ENCODE assay signal across 10 mouse cellular contexts in the genomic region with DNA sequence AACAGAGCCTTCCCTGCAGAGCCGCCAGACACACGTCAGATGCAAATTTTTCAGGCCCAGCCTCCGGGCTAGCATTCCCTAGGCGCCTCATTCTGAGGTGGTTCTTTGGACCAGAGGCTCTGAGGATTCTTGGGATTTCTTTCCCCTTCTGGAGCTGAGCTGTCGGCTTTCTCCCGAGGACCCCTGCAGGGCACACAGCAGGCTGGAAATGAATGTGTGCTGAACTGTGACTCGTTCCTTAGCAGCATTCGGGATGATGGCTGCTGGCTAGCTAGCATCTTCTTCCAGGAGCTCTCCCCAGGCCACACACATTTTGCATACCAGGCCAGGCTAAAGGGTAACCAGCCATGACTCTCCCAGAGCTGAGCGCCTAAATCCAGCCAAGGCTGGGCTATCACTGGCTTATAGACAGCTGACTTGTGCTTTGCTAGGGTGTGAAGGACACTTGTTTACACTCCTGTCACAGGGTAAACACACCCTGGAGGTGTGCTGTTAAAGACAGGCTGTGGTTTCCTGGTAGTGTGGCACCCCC. TPM values are rescaled to one million over a fixed set of nuclear protein-coding genes. Genes with fewer than 3 reads are reported as not detected.
DNase-seq lines count a peak whose midpoint lies in the region; ATAC-seq and TF ChIP-seq lines count a peak whose summit lies in the region.
"Had no signal": no experiment of that assay in that cellular context is flagged by ENCODE, and none has a peak within 500 bp of the region (broad histone marks: within the 10 kb centered on the region; RNA-seq: fewer than 3 reads in every experiment).

No protein-coding gene starts in this region.

- no peak for DNase-seq in heart, postnatal 4 days
- peak; percentile 40 for DNase-seq in brain, embryonic 14.5 days (ENCODE audit: low read depth)
- no peak for DNase-seq in right cerebral cortex, postnatal 4 days
- DNase-seq in gastrocnemius, postnatal 36 days: no peak
- DNase-seq in adrenal gland, postnatal 14 days: no peak
- DNase-seq: thymus, postnatal 25 days had no signal

- H3K4me1 ChIP-seq in heart, embryonic 12.5 days (replicated peaks): peaks cover 75% of the 10 kb centered on the region
- H3K4me1 ChIP-seq in kidney, embryonic 15.5 days: peaks cover 48% of the 10 kb centered on the region
- H3K4me1 ChIP-seq in neural tube, embryonic 14.5 days (ENCODE audit: control insufficient read depth, insufficient read depth, low read length): no peaks in the 10 kb centered on the region

- TF ChIP-seq POLR2A in brain, embryonic 14.5 days (IDR thresholded peaks at IDR 0.05; ENCODE audit: borderline replicate concordance, extremely low read depth, insufficient read depth, insufficient read length, poor library complexity, severe bottlenecking): no peak

- H3K9me3 ChIP-seq in heart, embryonic 12.5 days (replicated peaks): no peaks in the 10 kb centered on the region
- no peaks in the 10 kb centered on the region for H3K9me3 ChIP-seq in kidney, embryonic 15.5 days (replicated peaks)
- H3K9me3 ChIP-seq in neural tube, embryonic 14.5 days (ENCODE audit: control insufficient read depth, low read length): no peaks in the 10 kb centered on the region

- no peak for TF ChIP-seq CTCF in brain, embryonic 14.5 days (IDR thresholded peaks at IDR 0.05; ENCODE audit: borderline replicate concordance, extremely low read depth, insufficient read depth, insufficient read length)

- intact Hi-C loops in gastrocnemius, postnatal 36 days (cut with DNase I): no loop called here

- no peak overlapping the region for H3K9ac ChIP-seq in heart, embryonic 12.5 days
- no peak overlapping the region for H3K9ac ChIP-seq in kidney, embryonic 15.5 days
- 0 out of 2 replicates have a peak overlapping the region, but pooled peaks have one; percentile 0 for H3K9ac ChIP-seq in neural tube, embryonic 14.5 days (replicated peaks; ENCODE audit: low read depth, low read length)

- 14% methylated on average over 9 of the region's 9 CpGs for WGBS in heart, embryonic 12.5 days
- WGBS in kidney, embryonic 15.5 days: 10% methylated on average over 9 of the region's 9 CpGs
- WGBS in neural tube, embryonic 14.5 days: 3% methylated on average over 9 of the region's 9 CpGs

- no peak for ATAC-seq in heart, embryonic 12.5 days (ENCODE audit: insufficient number of reproducible peaks, low FRiP score)
- peak; percentile 23; the same call in 1 of the 2 replicates for ATAC-seq in kidney, embryonic 15.5 days (replicated peaks; ENCODE audit: low FRiP score)
- peak; percentile 65; the same call in 1 of the 2 replicates for ATAC-seq in neural tube, embryonic 14.5 days (ENCODE audit: low read depth)

- H3K27ac ChIP-seq in heart, embryonic 12.5 days (ENCODE audit: poor library complexity, severe bottlenecking): peak overlapping the region; percentile 79
- H3K27ac ChIP-seq in kidney, embryonic 15.5 days: peak overlapping the region; percentile 54
- 0 out of 2 replicates have a peak overlapping the region, but pooled peaks have one; percentile 10 for H3K27ac ChIP-seq in neural tube, embryonic 14.5 days (ENCODE audit: low read depth, low read length)

- H3K4me3 ChIP-seq in heart, embryonic 12.5 days: no peak overlapping the region
- H3K4me3 ChIP-seq in kidney, embryonic 15.5 days (replicated peaks): no peak overlapping the region
- H3K4me3 ChIP-seq in neural tube, embryonic 14.5 days (ENCODE audit: low read depth, low read length): no peak overlapping the region

- no peaks in the 10 kb centered on the region for H3K36me3 ChIP-seq in heart, embryonic 12.5 days
- no peaks in the 10 kb centered on the region for H3K36me3 ChIP-seq in kidney, embryonic 15.5 days
- H3K36me3 ChIP-seq in neural tube, embryonic 14.5 days (ENCODE audit: control insufficient read depth, insufficient read depth, low read length): no peaks in the 10 kb centered on the region

- no peaks in the 10 kb centered on the region for H3K27me3 ChIP-seq in heart, embryonic 12.5 days (replicated peaks)
- H3K27me3 ChIP-seq in kidney, embryonic 15.5 days: peaks cover 30% of the 10 kb centered on the region
- H3K27me3 ChIP-seq in neural tube, embryonic 14.5 days (ENCODE audit: control insufficient read depth, insufficient read depth, low read length): peaks cover 19% of the 10 kb centered on the region

- no peak overlapping the region for H3K4me2 ChIP-seq in heart, embryonic 12.5 days
- no peak overlapping the region for H3K4me2 ChIP-seq in kidney, embryonic 15.5 days
- no peak overlapping the region for H3K4me2 ChIP-seq in neural tube, embryonic 14.5 days (ENCODE audit: low read depth, low read length)

RNA-seq across cellular contexts. Expression of a gene that starts 3.2 kb away (rescaled TPM):
- 1.0 and 1.2 TPM in 2 replicates for polyA plus RNA-seq in heart, embryonic 12.5 days (2016; fragmentation: Nextera tagmentation; extraction: Ambion mirVana)
- total RNA-seq in heart, postnatal 4 days (2021): under 1 TPM; 0.32 to 0.45 TPM
- 0.41 and 0.53 TPM in 2 replicates for polyA plus RNA-seq in brain, embryonic 14.5 days (2012; rRNA removed)
- polyA plus RNA-seq in kidney, embryonic 15.5 days (2015; fragmentation: Nextera tagmentation; extraction: Ambion mirVana): 0.26 and 0.46 TPM in 2 replicates
- polyA plus RNA-seq in neural tube, embryonic 14.5 days (2014; fragmentation: Nextera tagmentation; extraction: Ambion mirVana): 0.36 and 0.42 TPM in 2 replicates
- total RNA-seq in gastrocnemius, postnatal 36 days (2021): not detected
- 0.82 TPM in 1 of 2 replicates, not detected in the other for total RNA-seq in adrenal gland, postnatal 14 days (2021)
- total RNA-seq: common myeloid progenitor, adult 5-6 weeks had no signal

RNA-seq across cellular contexts. Expression of a gene that starts 4.0 kb away (rescaled TPM):
- polyA plus RNA-seq in heart, embryonic 12.5 days (2016; fragmentation: Nextera tagmentation; extraction: Ambion mirVana): 0.85 and 1.1 TPM in 2 replicates
- total RNA-seq in heart, postnatal 4 days (2021): 1 to 10 TPM; 2.2 to 3.5 TPM
- polyA plus RNA-seq in brain, embryonic 14.5 days (2012; rRNA removed): 0.42 and 0.85 TPM in 2 replicates
- 1.7 and 2.1 TPM in 2 replicates for polyA plus RNA-seq in kidney, embryonic 15.5 days (2015; fragmentation: Nextera tagmentation; extraction: Ambion mirVana)
- 0.21 TPM in 1 of 2 replicates, not detected in the other for polyA plus RNA-seq in neural tube, embryonic 14.5 days (2014; fragmentation: Nextera tagmentation; extraction: Ambion mirVana)
- total RNA-seq in gastrocnemius, postnatal 36 days (2021): under 1 TPM; 0.13 to 0.35 TPM
- total RNA-seq in adrenal gland, postnatal 14 days (2021): 1.4 and 1.7 TPM in 2 replicates

RNA-seq across cellular contexts. Expression of a gene that starts 40.0 kb away (rescaled TPM):
- 3.2 and 3.8 TPM in 2 replicates for polyA plus RNA-seq in heart, embryonic 12.5 days (2016; fragmentation: Nextera tagmentation; extraction: Ambion mirVana)
- total RNA-seq in heart, postnatal 4 days (2021): under 1 TPM; 0.41 to 0.52 TPM
- polyA plus RNA-seq in brain, embryonic 14.5 days (2012; rRNA removed): 0.43 and 0.83 TPM in 2 replicates
- 1.6 and 2.6 TPM in 2 replicates for polyA plus RNA-seq in kidney, embryonic 15.5 days (2015; fragmentation: Nextera tagmentation; extraction: Ambion mirVana)
- polyA plus RNA-seq in neural tube, embryonic 14.5 days (2014; fragmentation: Nextera tagmentation; extraction: Ambion mirVana): 0.80 and 0.95 TPM in 2 replicates
- total RNA-seq in gastrocnemius, postnatal 36 days (2021): not detected
- total RNA-seq in adrenal gland, postnatal 14 days (2021): 1.1 TPM in 2 replicates

RNA-seq across cellular contexts. Expression of a gene that starts 55.2 kb away (rescaled TPM):
- polyA plus RNA-seq in heart, embryonic 12.5 days (2016; fragmentation: Nextera tagmentation; extraction: Ambion mirVana): 1.8 and 2.0 TPM in 2 replicates
- total RNA-seq in heart, postnatal 4 days (2021): under 1 TPM in 1 of 2 experiments, not detected in 1; 0.17 TPM
- 1.2 TPM in 2 replicates for polyA plus RNA-seq in brain, embryonic 14.5 days (2012; rRNA removed)
- 1.9 and 2.3 TPM in 2 replicates for polyA plus RNA-seq in kidney, embryonic 15.5 days (2015; fragmentation: Nextera tagmentation; extraction: Ambion mirVana)
- polyA plus RNA-seq in neural tube, embryonic 14.5 days (2014; fragmentation: Nextera tagmentation; extraction: Ambion mirVana): 0.43 and 0.44 TPM in 2 replicates
- total RNA-seq in gastrocnemius, postnatal 36 days (2021): under 1 TPM; 0.31 to 0.35 TPM
- total RNA-seq in adrenal gland, postnatal 14 days (2021): 0.79 and 1.0 TPM in 2 replicates
- total RNA-seq: common myeloid progenitor, adult 5-6 weeks had no signal

Comparison
In these comparisons a context has a peak if more than half of its experiments do, and no peak if none do; other contexts are left out.
1. H3K27ac ChIP-seq: peak in every context shown above with its lines; median percentile 79 in heart, embryonic 12.5 days; 54 in kidney, embryonic 15.5 days; 10 in neural tube, embryonic 14.5 days.